28 mouse cellular contexts compared by ENCODE assay signal in genomic region chr1:43193423-43193822, GRCm38 (mm10). TPM values are rescaled to one million over a fixed set of nuclear protein-coding genes. Genes with fewer than 3 reads are reported as not detected.
A peak's percentile ranks its signal among the peaks of the same experiment; 100 is the strongest.
DNase-seq lines count a peak whose midpoint lies in the region; ATAC-seq and TF ChIP-seq lines count a peak whose summit lies in the region.
"Had no signal": no experiment of that assay in that cellular context is flagged by ENCODE, and none has a peak within 500 bp of the region (broad histone marks: within the 10 kb centered on the region; RNA-seq: fewer than 3 reads in every experiment).

No protein-coding gene starts in this region.

- no peak for TF ChIP-seq CTCF in heart, adult 2 months (IDR thresholded peaks at IDR 0.05)
- TF ChIP-seq CTCF in heart, postnatal 0 days (IDR thresholded peaks at IDR 0.05; ENCODE audit: low read depth), result no peak
- TF ChIP-seq CTCF in testis, adult 2 months (IDR thresholded peaks at IDR 0.05; ENCODE audit: control insufficient read depth, insufficient read depth, insufficient replicate concordance, low read depth, low read length), result no peak

- no peak for ATAC-seq in heart, embryonic 14.5 days (ENCODE audit: insufficient number of reproducible peaks, insufficient read depth, low FRiP score, low read depth)
- ATAC-seq in heart, postnatal 0 days (ENCODE audit: insufficient read depth, low read depth), result no peak
- ATAC-seq: forebrain, embryonic 13.5 days; forebrain, embryonic 16.5 days; intestine, embryonic 16.5 days; Patski had no signal

- H3K9ac ChIP-seq in heart, adult 2 months (ENCODE audit: low read depth, low read length), result peak overlapping the region; percentile 68
- H3K9ac ChIP-seq in heart, embryonic 14.5 days (ENCODE audit: low read length), result peak overlapping the region; percentile 85
- peak overlapping the region; percentile 86 for H3K9ac ChIP-seq in heart, postnatal 0 days (replicated peaks; ENCODE audit: low read depth, low read length)
- H3K9ac ChIP-seq: forebrain, embryonic 13.5 days; hindbrain, embryonic 12.5 days; hindbrain, embryonic 15.5 days had no signal

- H3K4me1 ChIP-seq in heart, adult 2 months (ENCODE audit: control insufficient read depth, insufficient read depth, low read length), result no peaks in the 10 kb centered on the region
- peaks cover 23% of the 10 kb centered on the region for H3K4me1 ChIP-seq in heart, embryonic 10.5 days
- H3K4me1 ChIP-seq in heart, embryonic 14.5 days (ENCODE audit: control insufficient read depth in 2 of 2, insufficient read depth in 2 of 2, low read length in 2 of 2), result peaks cover 16 to 18% of the 10 kb centered on the region in 2 experiments
- peaks cover 5% of the 10 kb centered on the region; the same call in 1 of the 2 replicates for H3K4me1 ChIP-seq in heart, postnatal 0 days (ENCODE audit: control insufficient read depth, insufficient read depth)
- no peaks in the 10 kb centered on the region for H3K4me1 ChIP-seq in testis, adult 2 months (ENCODE audit: control insufficient read depth, insufficient read depth, low read length)
- H3K4me1 ChIP-seq: forebrain, embryonic 10.5 days; forebrain, embryonic 13.5 days; hindbrain, embryonic 12.5 days; hindbrain, embryonic 15.5 days had no signal

- H3K4me2 ChIP-seq in heart, embryonic 14.5 days (ENCODE audit: low read length), result peak overlapping the region; percentile 63
- H3K4me2 ChIP-seq in heart, postnatal 0 days (ENCODE audit: low read depth, low read length), result peak overlapping the region; percentile 56
- H3K4me2 ChIP-seq: forebrain, embryonic 13.5 days; hindbrain, embryonic 12.5 days; hindbrain, embryonic 15.5 days had no signal

- H3K9me3 ChIP-seq in heart, embryonic 10.5 days, result no peaks in the 10 kb centered on the region
- H3K9me3 ChIP-seq in heart, embryonic 14.5 days (ENCODE audit: control insufficient read depth, low read length), result no peaks in the 10 kb centered on the region
- no peaks in the 10 kb centered on the region for H3K9me3 ChIP-seq in heart, postnatal 0 days (replicated peaks; ENCODE audit: control insufficient read depth, low read length)
- H3K9me3 ChIP-seq: forebrain, embryonic 10.5 days; forebrain, embryonic 13.5 days; G1E; hindbrain, embryonic 12.5 days; hindbrain, embryonic 15.5 days had no signal

- peak overlapping the region; percentile 58 for H3K4me3 ChIP-seq in heart, adult 2 months
- no peak overlapping the region for H3K4me3 ChIP-seq in heart, embryonic 10.5 days
- H3K4me3 ChIP-seq in heart, embryonic 14.5 days (ENCODE audit: control insufficient read depth in 1 of 2, insufficient read depth in 1 of 2, low read depth in 1 of 2, low read length in 2 of 2), result peak overlapping the region; percentile 23 to 50
- peak overlapping the region; percentile 61 for H3K4me3 ChIP-seq in heart, postnatal 0 days (ENCODE audit: low read depth, low read length)
- peak overlapping the region; percentile 27; the same call in 1 of the 2 replicates for H3K4me3 ChIP-seq in testis, adult 2 months (ENCODE audit: control insufficient read depth, low read depth, low read length)
- H3K4me3 ChIP-seq: forebrain, embryonic 10.5 days; forebrain, embryonic 13.5 days; hindbrain, embryonic 12.5 days; hindbrain, embryonic 15.5 days had no signal

- DNase-seq in heart, adult 2 months, result no peak
- no peak for DNase-seq in heart, embryonic 10.5 days (ENCODE audit: low spot score)
- DNase-seq in heart, adult 18-20 months, result no peak
- DNase-seq in heart, postnatal 0 days (ENCODE audit: low spot score), result no peak
- no peak for DNase-seq in heart, postnatal 14 days
- no peak for DNase-seq in testis, postnatal 10 days (ENCODE audit: low spot score)
- DNase-seq: adrenal gland, postnatal 10 days; adrenal gland, postnatal 36 days; B cell, adult 2 months; cerebellum, adult 18-20 months; cerebellum, adult 9-10 months; cerebellum, postnatal 14 days; gastrocnemius, postnatal 10 days; gastrocnemius, postnatal 36 days; kidney, adult 18-20 months; kidney, adult 9 months had no signal

- WGBS in heart, adult 2 months, result 67% methylated on average over 6 of the region's 6 CpGs
- WGBS in heart, embryonic 10.5 days, result 85% methylated on average over 6 of the region's 6 CpGs
- 79% methylated on average over 6 of the region's 6 CpGs for WGBS in heart, embryonic 14.5 days
- 51% methylated on average over 6 of the region's 6 CpGs for WGBS in heart, postnatal 0 days

- peak overlapping the region; percentile 95 for H3K27ac ChIP-seq in heart, adult 2 months
- H3K27ac ChIP-seq in heart, embryonic 10.5 days, result no peak overlapping the region
- H3K27ac ChIP-seq in heart, embryonic 14.5 days (replicated peaks in 1 of 2; ENCODE audit: control insufficient read depth in 1 of 2, insufficient read depth in 1 of 2, low read depth in 2 of 2, low read length in 2 of 2), result peak overlapping the region in 1 of 2 experiments; percentile 64; a peak in 2 of 4 replicates
- H3K27ac ChIP-seq in heart, postnatal 0 days (ENCODE audit: low read depth), result peak overlapping the region; percentile 97
- no peak overlapping the region for H3K27ac ChIP-seq in testis, adult 2 months (ENCODE audit: control insufficient read depth, insufficient read depth, low read depth, low read length)
- H3K27ac ChIP-seq: forebrain, embryonic 10.5 days; forebrain, embryonic 13.5 days; hindbrain, embryonic 12.5 days; hindbrain, embryonic 15.5 days had no signal

- peak; percentile 64 for TF ChIP-seq POLR2A in heart, adult 2 months (IDR thresholded peaks at IDR 0.05; ENCODE audit: insufficient read depth, low read depth, low read length)
- TF ChIP-seq POLR2A in testis, adult 2 months (IDR thresholded peaks at IDR 0.05; ENCODE audit: control insufficient read depth, low read depth, low read length), result no peak

- no peaks in the 10 kb centered on the region for H3K79me2 ChIP-seq in heart, adult 2 months (replicated peaks; ENCODE audit: control insufficient read depth, insufficient read depth, low read length)

- intact Hi-C loops in heart, adult 2 months (cut with DNase I), result no loop called here
- intact Hi-C loops in heart, postnatal 14 days (cut with DNase I), result loop anchor here (5.0 kb wide), 1 partner anchor 64 kb away; no protein-coding TSS in a partner anchor

- TF ChIP-seq EP300 in heart, adult 2 months (IDR thresholded peaks at IDR 0.05; ENCODE audit: insufficient read depth, low read depth, low read length), result peak; percentile 68; the same call in 1 of the 2 replicates
- TF ChIP-seq EP300 in heart, postnatal 0 days (IDR thresholded peaks at IDR 0.05; ENCODE audit: low read depth), result 0 out of 2 replicates have a peak, but pooled peaks have one; percentile 3

- H3K36me3 ChIP-seq in heart, adult 2 months (ENCODE audit: control insufficient read depth, insufficient read depth, low read length), result peaks cover 4% of the 10 kb centered on the region; the same call in 1 of the 2 replicates
- H3K36me3 ChIP-seq in heart, embryonic 10.5 days, result no peaks in the 10 kb centered on the region
- peaks cover 2% of the 10 kb centered on the region; the same call in 1 of the 2 replicates for H3K36me3 ChIP-seq in heart, embryonic 14.5 days (ENCODE audit: control insufficient read depth, insufficient read depth, low read length)
- H3K36me3 ChIP-seq in heart, postnatal 0 days (replicated peaks; ENCODE audit: control insufficient read depth, insufficient read depth, low read length), result no peaks in the 10 kb centered on the region
- no peaks in the 10 kb centered on the region for H3K36me3 ChIP-seq in testis, adult 2 months (ENCODE audit: control insufficient read depth, insufficient read depth, low read length)
- H3K36me3 ChIP-seq: forebrain, embryonic 10.5 days; G1E; hindbrain, embryonic 12.5 days; hindbrain, embryonic 15.5 days had no signal

- no peaks in the 10 kb centered on the region for H3K27me3 ChIP-seq in heart, adult 2 months (ENCODE audit: control insufficient read depth, insufficient read depth, low read length)
- no peaks in the 10 kb centered on the region for H3K27me3 ChIP-seq in heart, embryonic 10.5 days (ENCODE audit: insufficient read depth, poor library complexity, severe bottlenecking)
- no peaks in the 10 kb centered on the region for H3K27me3 ChIP-seq in heart, embryonic 14.5 days (ENCODE audit: control insufficient read depth, insufficient read depth, low read length)
- H3K27me3 ChIP-seq in heart, postnatal 0 days (ENCODE audit: control insufficient read depth, insufficient read depth, low read length), result no peaks in the 10 kb centered on the region
- no peaks in the 10 kb centered on the region for H3K27me3 ChIP-seq in testis, adult 2 months (ENCODE audit: control insufficient read depth, insufficient read depth, low read length)
- H3K27me3 ChIP-seq: CH12.LX; forebrain, embryonic 13.5 days; hindbrain, embryonic 12.5 days; hindbrain, embryonic 15.5 days; Patski had no signal

RNA-seq across cellular contexts. Expression of gene Fhl2, which starts 3.4 kb away (rescaled TPM):
- 1,000 to 10,000 TPM; 1,721 to 1,764 TPM for total RNA-seq in heart, adult 2 months (2021)
- polyA plus RNA-seq in heart, adult 2 months (2012; rRNA removed), result 1,853 and 3,161 TPM in 2 replicates
- 112 and 178 TPM in 2 replicates for polyA plus RNA-seq in heart, embryonic 10.5 days (2016; fragmentation: Nextera tagmentation; extraction: Ambion mirVana)
- 358 and 365 TPM in 2 replicates for polyA plus RNA-seq in heart, embryonic 14.5 days (2014; fragmentation: Nextera tagmentation; extraction: Ambion mirVana)
- total RNA-seq in heart, adult 18-20 months (2021), result 1,000 to 10,000 TPM; 1,612 to 1,845 TPM
- 2,555 and 2,942 TPM in 2 replicates for total RNA-seq in heart, postnatal 0 days (2014; rRNA removed; ENCODE audit: low replicate concordance)
- 974 and 1,129 TPM in 2 replicates for polyA plus RNA-seq in heart, postnatal 0 days (2015; fragmentation: Nextera tagmentation; extraction: Ambion mirVana)
- 1,000 to 10,000 TPM; 1,735 to 2,031 TPM for total RNA-seq in heart, postnatal 14 days (2021)
- polyA plus RNA-seq in testis, adult 2 months (2012; rRNA removed), result 12.1 and 13.7 TPM in 2 replicates
- total RNA-seq: hematopoietic stem cell, adult 5-6 weeks had no signal
- polyA plus RNA-seq: G1E had no signal

Comparison
In these comparisons a context has a peak if more than half of its experiments do, and no peak if none do; other contexts are left out.
1. H3K27ac ChIP-seq: peak in heart, adult 2 months (single experiment) and heart, postnatal 0 days (single experiment); none in heart, embryonic 10.5 days (single experiment) and testis, adult 2 months (single experiment).
2. Peak in every context shown above with its lines, with median percentiles within 50 percentile points of each other: H3K9ac ChIP-seq.